Mouse (Mus musculus): ENCODE measurements around the gene Rtkn2. TPM values are rescaled to one million over a fixed set of nuclear protein-coding genes. Genes with fewer than 3 reads are reported as not detected.

The Rtkn2 gene
- polyA plus RNA-seq (2012; rRNA removed; ENCODE audit: low replicate concordance) = not detected in 2 replicates

DNA sequence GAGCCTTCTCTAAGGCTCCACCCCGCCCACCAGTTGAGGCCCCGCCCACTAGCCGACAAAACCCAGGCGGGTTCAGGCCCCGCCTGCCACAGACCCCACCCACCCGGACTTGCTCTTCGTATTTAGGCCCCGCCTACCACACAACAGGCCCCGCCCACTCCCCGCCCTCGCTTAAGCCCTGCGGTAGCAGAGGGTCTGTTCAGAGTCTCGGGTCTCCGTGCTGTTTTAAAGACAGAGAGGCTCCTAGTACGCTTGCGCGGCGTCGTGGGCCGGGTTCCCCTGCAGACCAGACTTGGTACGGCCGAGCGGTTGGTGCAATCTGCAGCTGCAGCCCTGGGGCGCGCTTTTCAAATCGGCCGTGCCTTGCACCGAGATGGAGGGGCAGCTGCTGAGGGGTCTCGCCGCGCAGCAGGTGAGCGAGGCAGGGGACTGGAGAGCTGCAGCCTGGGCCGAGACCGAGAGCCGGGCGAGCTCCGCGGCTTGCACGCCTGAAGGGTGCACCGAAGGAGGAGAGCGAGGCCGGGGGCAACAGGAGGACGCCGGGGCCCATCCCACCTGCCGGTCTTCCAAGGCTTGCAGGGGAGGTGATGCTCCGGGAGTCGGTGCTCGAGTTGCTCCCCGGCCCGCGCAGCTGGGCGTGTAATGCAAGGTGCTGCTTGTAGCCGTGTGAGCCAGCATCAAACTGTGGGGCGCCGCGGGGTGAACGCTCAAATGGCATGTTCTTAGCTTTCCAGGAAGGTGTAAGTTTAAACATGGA, at the start of gene Rtkn2:
Gene Rtkn2, plus strand, starts transcription at position 170 of the 757 bp plus-strand sequence.

Other genes with a start within 250 kb of the Rtkn2 start
- 0.05 and 0.14 TPM in 2 replicates for gene Zfp365, start 66.9 kb upstream of the Rtkn2 start, polyA plus RNA-seq (2012; rRNA removed; ENCODE audit: low replicate concordance)

Data from duodenum, adult 2 months (tissue).